Comparison of ENCODE assay signal across 8 mouse cellular contexts in genomic region chr9:107580501-107581317, GRCm38 (mm10). TPM values are rescaled to one million over a fixed set of nuclear protein-coding genes. Genes with fewer than 3 reads are reported as not detected.
DNase-seq lines count a peak whose midpoint lies in the region; ATAC-seq and TF ChIP-seq lines count a peak whose summit lies in the region.

TSS of gene Hyal3 (plus strand) at chr9:107580818.

- no peak for TF ChIP-seq CTCF in E14TG2a.4 (conservative IDR thresholded peaks at IDR 0.05; ENCODE audit: low read length)
- no peak for TF ChIP-seq CTCF in heart, postnatal 0 days (IDR thresholded peaks at IDR 0.05; ENCODE audit: low read depth)
- TF ChIP-seq CTCF in testis, adult 2 months (IDR thresholded peaks at IDR 0.05; ENCODE audit: control insufficient read depth, insufficient read depth, insufficient replicate concordance, low read depth, low read length): 0 out of 2 replicates have a peak, but pooled peaks have one; percentile 9

- H3K4me3 ChIP-seq in E14TG2a.4 (replicated peaks; ENCODE audit: low read length): peak within 1 kb of the TSS; percentile 83
- peak within 1 kb of the TSS; percentile 61 for H3K4me3 ChIP-seq in forebrain, embryonic 12.5 days (replicated peaks)
- peak within 1 kb of the TSS; percentile 73 for H3K4me3 ChIP-seq in heart, postnatal 0 days (ENCODE audit: low read depth, low read length)
- H3K4me3 ChIP-seq in liver, embryonic 15.5 days (replicated peaks): peak within 1 kb of the TSS; percentile 64
- H3K4me3 ChIP-seq in neural tube, embryonic 12.5 days: peak within 1 kb of the TSS; percentile 55
- H3K4me3 ChIP-seq in testis, adult 2 months (ENCODE audit: control insufficient read depth, low read depth, low read length): peak within 1 kb of the TSS; percentile 93

- H3K9me3 ChIP-seq in E14TG2a.4 (ENCODE audit: low read length): no peaks in the 10 kb centered on the region
- no peaks in the 10 kb centered on the region for H3K9me3 ChIP-seq in forebrain, embryonic 12.5 days
- no peaks in the 10 kb centered on the region for H3K9me3 ChIP-seq in heart, postnatal 0 days (replicated peaks; ENCODE audit: control insufficient read depth, low read length)
- no peaks in the 10 kb centered on the region for H3K9me3 ChIP-seq in liver, embryonic 15.5 days (replicated peaks)
- no peaks in the 10 kb centered on the region for H3K9me3 ChIP-seq in neural tube, embryonic 12.5 days

- TF ChIP-seq EP300 in heart, postnatal 0 days (IDR thresholded peaks at IDR 0.05; ENCODE audit: low read depth): no peak

- DNase-seq in heart, postnatal 0 days (ENCODE audit: low spot score): peak; percentile 93
- DNase-seq in kidney, postnatal 4 days: peak; percentile 89 to 94

- H3K4me2 ChIP-seq in forebrain, embryonic 12.5 days: peak within 1 kb of the TSS; percentile 92
- peak within 1 kb of the TSS; percentile 96 for H3K4me2 ChIP-seq in heart, postnatal 0 days (ENCODE audit: low read depth, low read length)
- H3K4me2 ChIP-seq in liver, embryonic 15.5 days: peak within 1 kb of the TSS; percentile 80
- peak within 1 kb of the TSS; percentile 95 for H3K4me2 ChIP-seq in neural tube, embryonic 12.5 days (replicated peaks)

- ATAC-seq in cerebellum, adult (ENCODE audit: insufficient number of reproducible peaks, low FRiP score, low TSS enrichment): peak; percentile 68
- ATAC-seq in forebrain, embryonic 12.5 days (ENCODE audit: low FRiP score): peak; percentile 78
- ATAC-seq in heart, postnatal 0 days (ENCODE audit: insufficient read depth, low read depth): peak; percentile 74
- peak; percentile 79 for ATAC-seq in liver, embryonic 15.5 days (ENCODE audit: insufficient read depth)
- ATAC-seq in neural tube, embryonic 12.5 days (ENCODE audit: low FRiP score, low read depth): peak; percentile 54

- H3K9ac ChIP-seq in forebrain, embryonic 12.5 days: peak within 1 kb of the TSS; percentile 77
- peak within 1 kb of the TSS; percentile 88 for H3K9ac ChIP-seq in heart, postnatal 0 days (replicated peaks; ENCODE audit: low read depth, low read length)
- H3K9ac ChIP-seq in liver, embryonic 15.5 days: peak within 1 kb of the TSS; percentile 70
- peak within 1 kb of the TSS; percentile 71 for H3K9ac ChIP-seq in neural tube, embryonic 12.5 days

- peak within 1 kb of the TSS; percentile 88 for H3K27ac ChIP-seq in forebrain, embryonic 12.5 days
- peak within 1 kb of the TSS; percentile 94 for H3K27ac ChIP-seq in heart, postnatal 0 days (ENCODE audit: low read depth)
- peak within 1 kb of the TSS; percentile 96 for H3K27ac ChIP-seq in liver, embryonic 15.5 days (replicated peaks)
- H3K27ac ChIP-seq in neural tube, embryonic 12.5 days: peak within 1 kb of the TSS; percentile 38; the same call in 1 of the 2 replicates
- H3K27ac ChIP-seq in testis, adult 2 months (ENCODE audit: control insufficient read depth, insufficient read depth, low read depth, low read length): peak within 1 kb of the TSS; percentile 68

- H3K27me3 ChIP-seq in E14TG2a.4 (ENCODE audit: insufficient read depth, low read length): no peaks in the 10 kb centered on the region
- no peaks in the 10 kb centered on the region for H3K27me3 ChIP-seq in forebrain, embryonic 12.5 days
- no peaks in the 10 kb centered on the region for H3K27me3 ChIP-seq in heart, postnatal 0 days (ENCODE audit: control insufficient read depth, insufficient read depth, low read length)
- H3K27me3 ChIP-seq in liver, embryonic 15.5 days: no peaks in the 10 kb centered on the region
- no peaks in the 10 kb centered on the region for H3K27me3 ChIP-seq in neural tube, embryonic 12.5 days (replicated peaks)
- H3K27me3 ChIP-seq in testis, adult 2 months (ENCODE audit: control insufficient read depth, insufficient read depth, low read length): no peaks in the 10 kb centered on the region

- peak; percentile 90 for TF ChIP-seq POLR2A in testis, adult 2 months (IDR thresholded peaks at IDR 0.05; ENCODE audit: control insufficient read depth, low read depth, low read length)

- peaks cover 36% of the 10 kb centered on the region for H3K36me3 ChIP-seq in E14TG2a.4 (ENCODE audit: insufficient read depth, low read length)
- peaks cover 10% of the 10 kb centered on the region for H3K36me3 ChIP-seq in forebrain, embryonic 12.5 days (replicated peaks)
- peaks cover 14% of the 10 kb centered on the region for H3K36me3 ChIP-seq in heart, postnatal 0 days (replicated peaks; ENCODE audit: control insufficient read depth, insufficient read depth, low read length)
- peaks cover 22% of the 10 kb centered on the region for H3K36me3 ChIP-seq in liver, embryonic 15.5 days (replicated peaks)
- peaks cover 9% of the 10 kb centered on the region for H3K36me3 ChIP-seq in neural tube, embryonic 12.5 days
- no peaks in the 10 kb centered on the region for H3K36me3 ChIP-seq in testis, adult 2 months (ENCODE audit: control insufficient read depth, insufficient read depth, low read length)

- 1% methylated on average over 32 of the region's 32 CpGs for WGBS in forebrain, embryonic 12.5 days
- WGBS in heart, postnatal 0 days: under 1% methylated on average over 32 of the region's 32 CpGs
- WGBS in liver, embryonic 15.5 days (ENCODE audit: insufficient replicate concordance): under 1% methylated on average over 32 of the region's 32 CpGs
- 2% methylated on average over 32 of the region's 32 CpGs for WGBS in neural tube, embryonic 12.5 days

- peaks cover 75% of the 10 kb centered on the region for H3K4me1 ChIP-seq in E14TG2a.4 (replicated peaks; ENCODE audit: low read depth, low read length)
- peaks cover 49% of the 10 kb centered on the region for H3K4me1 ChIP-seq in forebrain, embryonic 12.5 days
- H3K4me1 ChIP-seq in heart, postnatal 0 days (ENCODE audit: control insufficient read depth, insufficient read depth): peaks cover 21% of the 10 kb centered on the region
- peaks cover 94% of the 10 kb centered on the region for H3K4me1 ChIP-seq in liver, embryonic 15.5 days (replicated peaks)
- peaks cover 43% of the 10 kb centered on the region for H3K4me1 ChIP-seq in neural tube, embryonic 12.5 days
- H3K4me1 ChIP-seq in testis, adult 2 months (ENCODE audit: control insufficient read depth, insufficient read depth, low read length): peaks cover 8% of the 10 kb centered on the region

RNA-seq across cellular contexts. Expression of gene Hyal3, which starts in this region (rescaled TPM):
- polyA plus RNA-seq in forebrain, embryonic 12.5 days (2016; fragmentation: Nextera tagmentation; extraction: Ambion mirVana): 0.80 and 1.2 TPM in 2 replicates
- total RNA-seq in heart, postnatal 0 days (2014; rRNA removed; ENCODE audit: low replicate concordance): 0.65 and 0.66 TPM in 2 replicates
- 0.29 and 0.44 TPM in 2 replicates for polyA plus RNA-seq in heart, postnatal 0 days (2015; fragmentation: Nextera tagmentation; extraction: Ambion mirVana)
- 0.64 TPM in 2 replicates for polyA plus RNA-seq in liver, embryonic 15.5 days (2015; fragmentation: Nextera tagmentation; extraction: Ambion mirVana)
- polyA plus RNA-seq in neural tube, embryonic 12.5 days (2016; fragmentation: Nextera tagmentation; extraction: Ambion mirVana): 0.84 and 1.5 TPM in 2 replicates
- 1.6 and 1.8 TPM in 2 replicates for polyA plus RNA-seq in testis, adult 2 months (2012; rRNA removed)

Comparison
In these comparisons a context has a peak if more than half of its experiments do, and no peak if none do; other contexts are left out.
1. Peak in every context shown above with its lines: DNase-seq, ATAC-seq, H3K4me3 ChIP-seq and H3K27ac ChIP-seq.
2. Peak in DNase-seq, ATAC-seq, H3K4me3 ChIP-seq, H3K27ac ChIP-seq, H3K9ac ChIP-seq and H3K4me2 ChIP-seq in heart, postnatal 0 days; RNA of the gene not detected or under 1 TPM.
3. Peak in ATAC-seq, H3K4me3 ChIP-seq, H3K27ac ChIP-seq, H3K9ac ChIP-seq and H3K4me2 ChIP-seq in liver, embryonic 15.5 days; RNA of the gene not detected or under 1 TPM.
4. H3K27ac ChIP-seq: peak in every context shown above with its lines; median percentile 96 in liver, embryonic 15.5 days; 94 in heart, postnatal 0 days; 88 in forebrain, embryonic 12.5 days; 68 in testis, adult 2 months; 38 in neural tube, embryonic 12.5 days.